Mouse (Mus musculus) neural tube, embryonic 11.5 days (tissue): Measurements from ENCODE around the gene Tsnaxip1. TPM values are rescaled to one million over a fixed set of nuclear protein-coding genes. Genes with fewer than 3 reads are reported as not detected.
A peak's percentile ranks its signal among the peaks of the same experiment; 100 is the strongest.

ENCODE experiments used
- ATAC-seq: fragments of 200-750 bp; cut with Nextera tagmentation; 2 replicates; pipeline ENCODE4 v1.8.0; 2017; ENCODE audit warnings: moderate number of reproducible peaks, mild to moderate bottlenecking, moderate TSS enrichment, moderate library complexity; ENCODE audit not compliant: insufficient read depth, low FRiP score, low TSS enrichment
- DNase-seq: peaks from one replicate; pipeline ENCODE4 v3.0.0-alpha.2; 2015; ENCODE audit warnings: low spot score
- H3K27ac ChIP-seq: fragments of 300-500 bp; sonication (generic); 2 replicates; pipeline ENCODE4 v1.5.1; 2014; ENCODE audit warnings: low read depth, mild to moderate bottlenecking, low read length
- H3K27me3 ChIP-seq: fragments of 300-500 bp; sonication (generic); 2 replicates; pipeline ENCODE4 v1.6.1; 2014; ENCODE audit warnings: mild to moderate bottlenecking, low read length, mixed read lengths; ENCODE audit not compliant: control insufficient read depth, insufficient read depth
- H3K36me3 ChIP-seq: fragments of 300-500 bp; sonication (generic); 2 replicates; pipeline ENCODE4 v1.6.1; 2014; ENCODE audit warnings: mild to moderate bottlenecking, low read length, moderate library complexity, mixed read lengths; ENCODE audit not compliant: control insufficient read depth, insufficient read depth
- H3K4me1 ChIP-seq: fragments of 300-500 bp; sonication (generic); 2 replicates; pipeline ENCODE4 v1.6.1; 2014; ENCODE audit warnings: low read length, mixed read lengths; ENCODE audit not compliant: control insufficient read depth, insufficient read depth
- H3K4me2 ChIP-seq: fragments of 300-500 bp; sonication (generic); 2 replicates; pipeline ENCODE4 v1.6.1; 2014; ENCODE audit warnings: low read depth, mild to moderate bottlenecking, moderate library complexity
- H3K4me3 ChIP-seq: fragments of 300-500 bp; sonication (generic); 2 replicates; pipeline ENCODE4 v1.5.1; 2014; ENCODE audit warnings: low read depth, low read length
- H3K9ac ChIP-seq: fragments of 300-500 bp; sonication (generic); 2 replicates; pipeline ENCODE4 v1.6.1; 2014; ENCODE audit warnings: mild to moderate bottlenecking, low read length
- H3K9me3 ChIP-seq: fragments of 300-500 bp; sonication (generic); 2 replicates; pipeline ENCODE4 v1.6.1; 2016; ENCODE audit warnings: low read length; ENCODE audit not compliant: control insufficient read depth
- WGBS: fragments of 180-500 bp; shearing (Covaris S2); extraction: QIAGEN DNeasy Blood & Tissue Kit; methylation state at CpG from one replicate; pipeline ENCODE4 v1.1.7; 2014; 5-methylcytosine and 5-hydroxymethylcytosine counted together
- polyA plus RNA-seq: library from polyadenylated mRNA; unstranded; fragments of >200 nt; fragmentation: Nextera tagmentation; extraction: Ambion mirVana; gene quantifications from 2 replicates; pipeline ENCODE4 v1.2.1, GENCODE M21; 2014

The Tsnaxip1 gene
- polyA plus RNA-seq, 1 experiment from 2014 or later: 0.24 TPM

DNA sequence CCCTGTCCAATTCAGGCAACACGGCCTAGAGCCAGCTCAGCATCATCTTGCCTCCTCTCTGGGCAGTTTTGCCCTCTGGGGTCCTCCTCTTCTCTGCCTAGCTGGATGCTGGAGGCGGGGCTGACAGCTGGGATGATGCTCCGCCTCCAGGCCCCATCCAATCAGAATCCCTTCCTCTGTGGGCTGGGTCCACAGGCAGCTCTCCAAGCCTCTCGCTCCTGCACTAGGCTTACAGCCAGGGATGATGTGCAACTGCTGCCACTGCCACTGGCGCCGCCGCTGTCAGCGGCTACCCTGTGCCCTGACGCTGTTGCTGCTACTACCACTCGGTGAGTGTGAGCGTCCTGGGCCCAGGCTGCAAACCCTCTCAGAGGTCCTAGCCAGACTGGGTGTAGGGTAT, 65.8 kb downstream of the Tsnaxip1 start, which contains the start of gene Nrn1l:
Gene Nrn1l, plus strand, starts transcription at position 229 of the 400 bp plus-strand sequence.
- no peak within 1 kb of the TSS for H3K4me3 ChIP-seq
- DNase-seq (peak; percentile 77), ATAC-seq (peak; percentile 92)
- H3K4me2 ChIP-seq: peak within 1 kb of the TSS; percentile 31
- no peak within 1 kb of the TSS for H3K27ac ChIP-seq
- H3K9ac ChIP-seq: peak within 1 kb of the TSS; percentile 26; the same call in 1 of the 2 replicates
- peaks cover 24% of the 10 kb centered on the region for H3K36me3 ChIP-seq
- no peaks in the 10 kb centered on the region for H3K9me3 ChIP-seq
- 3% methylated on average over 11 of the region's 11 CpGs for WGBS
- H3K4me1 ChIP-seq: peaks cover 3% of the 10 kb centered on the region; the same call in 1 of the 2 replicates
- H3K27me3 ChIP-seq: no peaks in the 10 kb centered on the region

Other genes with a start within 250 kb of the Tsnaxip1 start
- gene Ripor1, start 222.5 kb upstream of the Tsnaxip1 start, polyA plus RNA-seq: 19.3 and 20.3 TPM in 2 replicates
- gene Ctcf, start 191.2 kb upstream of the Tsnaxip1 start, polyA plus RNA-seq: 98.5 and 111 TPM in 2 replicates
- gene Agrp, start 190.3 kb upstream of the Tsnaxip1 start, polyA plus RNA-seq: 0.66 and 2.1 TPM in 2 replicates
- 4.6 and 5.0 TPM in 2 replicates for gene Carmil2, start 141.5 kb upstream of the Tsnaxip1 start, polyA plus RNA-seq
- 74.3 and 76.7 TPM in 2 replicates for gene Acd, start 126.6 kb upstream of the Tsnaxip1 start, polyA plus RNA-seq
- gene Pard6a, start 126.6 kb upstream of the Tsnaxip1 start, polyA plus RNA-seq: 23.1 and 24.1 TPM in 2 replicates
- 0.20 TPM in 1 of 2 replicates, not detected in the other for gene 4933405L10Rik, start 120.1 kb upstream of the Tsnaxip1 start, polyA plus RNA-seq
- gene Enkd1, start 119.5 kb upstream of the Tsnaxip1 start, polyA plus RNA-seq: 27.6 and 27.8 TPM in 2 replicates
- 35.5 and 42.0 TPM in 2 replicates for gene Gfod2, start 69.1 kb upstream of the Tsnaxip1 start, polyA plus RNA-seq
- gene Ranbp10, start 381 bp upstream of the Tsnaxip1 start, polyA plus RNA-seq: 12.3 and 13.5 TPM in 2 replicates
- 58.3 and 62.6 TPM in 2 replicates for gene Cenpt, start 25.5 kb downstream of the Tsnaxip1 start, polyA plus RNA-seq
- 68.9 and 71.8 TPM in 2 replicates for gene Thap11, start 27.4 kb downstream of the Tsnaxip1 start, polyA plus RNA-seq
- gene Nutf2, start 32.8 kb downstream of the Tsnaxip1 start, polyA plus RNA-seq: 342 and 344 TPM in 2 replicates
- 50.0 and 50.5 TPM in 2 replicates for gene Edc4, start 53.1 kb downstream of the Tsnaxip1 start, polyA plus RNA-seq
- gene Nrn1l, start 65.8 kb downstream of the Tsnaxip1 start, polyA plus RNA-seq: not detected in 2 replicates
- 18.1 and 20.4 TPM in 2 replicates for gene Pskh1, start 72.7 kb downstream of the Tsnaxip1 start, polyA plus RNA-seq
- gene Ctrl, start 106.1 kb downstream of the Tsnaxip1 start, polyA plus RNA-seq: 1.1 TPM in 2 replicates
- gene Psmb10, start 110.7 kb downstream of the Tsnaxip1 start, polyA plus RNA-seq: 28.5 and 30.2 TPM in 2 replicates
- 0.50 and 0.54 TPM in 2 replicates for gene Lcat, start 115.7 kb downstream of the Tsnaxip1 start, polyA plus RNA-seq
- 10.3 and 13.0 TPM in 2 replicates for gene Slc12a4, start 138.4 kb downstream of the Tsnaxip1 start, polyA plus RNA-seq
- not detected in 2 replicates for gene Dpep3, start 151.7 kb downstream of the Tsnaxip1 start, polyA plus RNA-seq
- gene Dus2, start 163.6 kb downstream of the Tsnaxip1 start, polyA plus RNA-seq: 14.5 and 18.6 TPM in 2 replicates
- gene Dpep2nb, start 178.2 kb downstream of the Tsnaxip1 start, polyA plus RNA-seq: not detected in 2 replicates
- gene Ddx28, start 184.2 kb downstream of the Tsnaxip1 start, polyA plus RNA-seq: 21.2 and 24.4 TPM in 2 replicates
- gene Nfatc3, start 231.1 kb downstream of the Tsnaxip1 start, polyA plus RNA-seq: 3.4 and 3.6 TPM in 2 replicates